Mouse (Mus musculus) G1E (cell line): ENCODE data around the gene F12. TPM values are rescaled to one million over a fixed set of nuclear protein-coding genes. Genes with fewer than 3 reads are reported as not detected.
A peak's percentile ranks its signal among the peaks of the same experiment; 100 is the strongest.

Experiments
- ATAC-seq: 2 replicates; pipeline ENCODE4 v1.8.0; 2016; ENCODE audit warnings: mild to moderate bottlenecking; ENCODE audit not compliant: insufficient number of reproducible peaks, poor library complexity, low FRiP score, severe bottlenecking; ENCODE audit errors: extremely low read depth
- DNase-seq: peaks from one replicate; pipeline ENCODE4 v3.0.0; 2012; ENCODE audit warnings: low spot score
- H3K27me3 ChIP-seq: 2 replicates; pipeline ENCODE4 v1.6.1; 2012; ENCODE audit warnings: mild to moderate bottlenecking, low read length, inconsistent platforms; ENCODE audit not compliant: insufficient read depth
- H3K36me3 ChIP-seq: replicated peaks from 2 replicates; pipeline ENCODE3; 2012; ENCODE audit warnings: mild to moderate bottlenecking, inconsistent platforms
- H3K4me1 ChIP-seq: 2 replicates; pipeline ENCODE4 v1.6.1; 2012; ENCODE audit warnings: low read depth, low read length, inconsistent platforms, mixed read lengths; ENCODE audit not compliant: insufficient read depth
- H3K4me3 ChIP-seq: 2 replicates; pipeline ENCODE4 v1.5.1; 2012; ENCODE audit warnings: low read depth, mild to moderate bottlenecking, inconsistent platforms, low read length, moderate library complexity, mixed read lengths
- H3K9me3 ChIP-seq: replicated peaks from 2 replicates; pipeline ENCODE4 v1.6.1; 2012; ENCODE audit warnings: inconsistent platforms
- CTCF ChIP-seq: IDR thresholded peaks from 2 replicates; pipeline ENCODE4 v1.5.1; 2012; ENCODE audit warnings: low read depth, low read length, inconsistent platforms, mixed read lengths
- GATA1 ChIP-seq: IDR thresholded peaks from 2 replicates; pipeline ENCODE4 v1.6.1; 2012; ENCODE audit warnings: borderline replicate concordance, low read length, inconsistent platforms, mixed read lengths
- GATA2 ChIP-seq: IDR thresholded peaks from 2 replicates; pipeline ENCODE4 v1.6.1; 2012; ENCODE audit warnings: low read depth, low read length, inconsistent platforms, borderline replicate concordance
- POLR2AphosphoS5 ChIP-seq: IDR thresholded peaks from 2 replicates; pipeline ENCODE4 v1.6.1; 2012; ENCODE audit warnings: low read depth, low read length, inconsistent platforms; ENCODE audit not compliant: insufficient replicate concordance
- TAL1 ChIP-seq: conservative IDR thresholded peaks from 2 replicates; pipeline ENCODE4 v1.6.1; 2012; ENCODE audit warnings: low read depth, low read length, inconsistent platforms, mixed read lengths
- polyA plus RNA-seq: library from polyadenylated mRNA; stranded (reverse); fragments of >175 nt; gene quantifications from 2 replicates; pipeline ENCODE4 v1.2.3, GENCODE M21; 2012
- total RNA-seq, 2 experiments: library from RNA; stranded (forward) in 1 of 2; stranded (reverse) in 1 of 2; fragments of 200-1000 nt in 1 of 2; fragments of >200 nt in 1 of 2; fragmentation: Nextera tagmentation in 1 of 2; gene quantifications; 2 replicates each; pipeline ENCODE4 v1.2.3; 2014 to 2017

Gene F12
- total and polyA plus RNA-seq, 3 experiments = 0.05 TPM; not detected in 2

DNA sequence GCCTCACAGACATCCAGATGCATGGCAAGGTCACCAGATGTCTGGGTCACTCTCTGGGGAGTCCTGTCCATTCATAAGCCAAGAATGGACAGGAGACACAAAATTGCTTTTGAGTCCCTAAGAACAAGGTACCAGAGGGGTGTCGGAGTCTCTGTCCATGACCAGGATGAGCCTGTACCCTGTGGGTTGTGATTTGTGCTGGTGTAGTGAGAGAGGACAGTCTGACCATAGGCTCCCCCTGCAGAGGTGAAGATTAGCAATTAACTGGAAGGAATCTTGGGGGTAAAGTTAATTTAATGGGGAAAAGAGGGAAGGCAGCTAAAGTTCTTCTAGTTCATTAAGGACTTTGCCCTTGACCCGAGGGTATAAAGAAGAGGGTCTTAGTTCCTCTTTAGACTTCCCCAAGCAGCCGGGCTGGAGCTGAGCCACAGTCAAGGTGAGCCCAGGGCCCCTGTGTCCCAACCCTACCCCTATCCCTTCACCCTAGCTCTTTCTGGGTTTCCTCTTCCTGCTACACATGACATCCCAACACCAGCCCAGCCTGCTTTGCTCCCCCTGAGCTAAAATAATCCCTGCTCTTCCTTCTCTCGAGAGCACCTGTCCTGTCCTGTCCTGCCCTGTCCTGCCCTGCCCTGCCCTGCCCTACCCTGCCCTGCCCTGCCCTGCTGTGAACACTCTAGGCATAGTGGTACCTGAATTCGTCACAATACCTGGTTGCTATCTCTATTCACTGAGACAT, 27.1 kb downstream of the F12 start:
- TF ChIP-seq GATA1 (no peak), POLR2AphosphoS5 (no peak), GATA2 (no peak), TAL1 (no peak), CTCF (no peak)
- Histone ChIP-seq H3K9me3 (no peaks in the 10 kb centered on the region; the same call in 1 of the 2 replicates), H3K36me3 (no peaks in the 10 kb centered on the region), H3K4me1 (0 out of 2 replicates have a peak, but pooled peaks cover 2% of the 10 kb centered on the region), H3K27me3 (peaks cover 73% of the 10 kb centered on the region), H3K4me3 (no peak overlapping the region)
- ATAC-seq = no peak
- DNase-seq = no peak

DNA sequence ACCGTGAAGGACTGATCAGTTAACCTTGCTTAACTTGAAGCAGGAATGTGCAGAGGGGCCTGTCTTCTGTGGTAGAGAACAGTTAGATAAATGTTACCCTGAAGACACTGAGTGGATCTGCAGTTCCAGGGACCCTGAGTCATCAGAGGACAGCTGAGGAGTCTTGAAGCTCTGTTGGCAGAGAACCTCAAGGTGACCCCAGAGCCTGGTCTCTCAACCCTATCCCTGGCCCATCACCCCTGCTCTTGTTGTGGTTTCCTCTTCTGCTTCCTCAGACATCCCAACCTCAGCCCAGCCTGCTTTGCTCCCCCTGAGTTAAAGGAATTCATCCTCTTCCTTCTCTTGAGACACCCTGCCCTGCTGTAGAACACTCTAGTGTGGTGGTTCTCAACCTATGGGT, 28.5 kb downstream of the F12 start, which contains the start of gene Slc34a1:
Gene Slc34a1, plus strand, starts transcription at position 100 of the 400 bp plus-strand sequence.
- DNase-seq (no peak), ATAC-seq (no peak)
- 0 out of 2 replicates have a peak, but pooled peaks cover 2% of the 10 kb centered on the region for H3K4me1 ChIP-seq
- H3K4me3 ChIP-seq = no peak within 1 kb of the TSS
- no peaks in the 10 kb centered on the region for H3K9me3 ChIP-seq
- no peaks in the 10 kb centered on the region for H3K36me3 ChIP-seq
- peaks cover 64% of the 10 kb centered on the region for H3K27me3 ChIP-seq
- TF ChIP-seq POLR2AphosphoS5 (no peak), CTCF (no peak), GATA1 (no peak), TAL1 (no peak), GATA2 (no peak)

DNA sequence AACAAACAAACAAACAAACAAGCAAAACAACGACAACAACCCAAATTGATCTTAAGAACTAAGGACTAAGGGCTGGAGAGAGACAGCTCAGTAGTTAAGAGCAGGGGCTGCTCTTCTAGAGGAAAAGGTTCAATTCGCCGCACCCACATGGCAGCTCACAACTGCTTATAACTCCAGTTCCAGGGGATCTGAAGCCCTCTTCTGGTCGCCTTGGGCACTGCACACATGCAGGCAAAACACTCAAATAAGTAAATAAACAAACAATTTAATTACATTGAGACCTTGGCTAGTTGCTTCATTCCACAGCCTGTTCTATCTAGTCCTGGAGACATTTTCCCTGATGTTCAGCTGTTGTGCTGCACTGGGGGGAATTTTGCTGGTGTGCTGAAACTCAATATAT, 33.7 kb downstream of the F12 start:
- ATAC-seq = no peak
- H3K27me3 ChIP-seq = peaks cover 35% of the 10 kb centered on the region
- no peaks in the 10 kb centered on the region for H3K36me3 ChIP-seq
- H3K4me1 ChIP-seq = no peaks in the 10 kb centered on the region
- no peak for DNase-seq
- no peaks in the 10 kb centered on the region for H3K9me3 ChIP-seq
- peak; percentile 58; the same call in 1 of the 2 replicates for TF ChIP-seq CTCF
- TF ChIP-seq TAL1 = no peak
- TF ChIP-seq GATA1 = no peak
- H3K4me3 ChIP-seq = no peak overlapping the region

- DNase-seq = no peak
- ATAC-seq = no peak
- TF ChIP-seq CTCF (no peak), POLR2AphosphoS5 (no peak), TAL1 (no peak), GATA2 (no peak), GATA1 (no peak)
- Histone ChIP-seq H3K27me3 (peaks cover 38% of the 10 kb centered on the region), H3K9me3 (no peaks in the 10 kb centered on the region), H3K4me3 (no peak overlapping the region), H3K36me3 (no peaks in the 10 kb centered on the region), H3K4me1 (no peaks in the 10 kb centered on the region)
Observed at GRCm38 (mm10) chr13:55391626-55392029, 35.0 kb downstream of the F12 start.

GRCm38 (mm10) chr13:55390644-55391043, 35.9 kb downstream of the F12 start:
- Histone ChIP-seq H3K4me3 (no peak overlapping the region), H3K36me3 (peaks cover under 1% of the 10 kb centered on the region), H3K4me1 (no peaks in the 10 kb centered on the region), H3K9me3 (no peaks in the 10 kb centered on the region), H3K27me3 (peaks cover 43% of the 10 kb centered on the region)
- TF ChIP-seq CTCF = no peak
- no peak for TF ChIP-seq GATA1
- TF ChIP-seq POLR2AphosphoS5 = no peak
- TF ChIP-seq GATA2 = no peak
- no peak for TF ChIP-seq TAL1
- ATAC-seq = no peak
- DNase-seq = no peak

GRCm38 (mm10) chr13:55381790-55382189, 44.8 kb downstream of the F12 start:
- Histone ChIP-seq H3K27me3 (peaks cover 65% of the 10 kb centered on the region), H3K9me3 (no peaks in the 10 kb centered on the region), H3K36me3 (peaks cover 69% of the 10 kb centered on the region), H3K4me1 (no peaks in the 10 kb centered on the region; the same call in 1 of the 2 replicates), H3K4me3 (no peak overlapping the region)
- ATAC-seq (no peak), DNase-seq (no peak)
- no peak for TF ChIP-seq GATA1
